Comparison of ENCODE assay signal across 8 mouse cellular contexts in genomic region chr3:133544551-133545303, GRCm38 (mm10). TPM values are rescaled to one million over a fixed set of nuclear protein-coding genes. Genes with fewer than 3 reads are reported as not detected.
DNase-seq lines count a peak whose midpoint lies in the region; ATAC-seq and TF ChIP-seq lines count a peak whose summit lies in the region.

Gene Tet2 (minus strand): TSS chr3:133545139.

- DNase-seq in Muller cell, postnatal 12 days (ENCODE audit: inconsistent ontology term): peak; percentile 74
- peak; percentile 21 to 33 for DNase-seq in gastrocnemius, adult 8-10 months (ENCODE audit: low spot score in 2 of 2)
- DNase-seq in hindbrain, postnatal 0 days (ENCODE audit: low spot score): peak; percentile 69
- peak; percentile 55 to 56 for DNase-seq in left cerebral cortex, adult 9 months (ENCODE audit: low spot score in 2 of 2)
- DNase-seq in right cerebral cortex, adult 2 months (ENCODE audit: low spot score in 2 of 2): peak; percentile 56 to 70
- DNase-seq in urinary bladder, postnatal 36 days (ENCODE audit: low spot score in 2 of 2): peak; percentile 46 to 51

- H3K4me3 ChIP-seq in hindbrain, postnatal 0 days (ENCODE audit: low read length): peak within 1 kb of the TSS; percentile 83

- H3K36me3 ChIP-seq in hindbrain, postnatal 0 days (ENCODE audit: insufficient read depth, low read length): no peaks in the 10 kb centered on the region

- no peaks in the 10 kb centered on the region for H3K4me1 ChIP-seq in hindbrain, postnatal 0 days (ENCODE audit: insufficient read depth, low read length)

- peak within 1 kb of the TSS; percentile 81 for H3K4me2 ChIP-seq in hindbrain, postnatal 0 days (ENCODE audit: low read depth, low read length)

- peak within 1 kb of the TSS; percentile 89 for H3K27ac ChIP-seq in hindbrain, postnatal 0 days

- no peak for TF ChIP-seq CTCF in hindbrain, postnatal 0 days (IDR thresholded peaks at IDR 0.05; ENCODE audit: low read depth)

- peak; percentile 53 for ATAC-seq in common myeloid progenitor, adult 5-6 weeks (replicated peaks; ENCODE audit: low read depth, poor library complexity, severe bottlenecking)
- peak; percentile 57 for ATAC-seq in hindbrain, postnatal 0 days
- ATAC-seq in megakaryocyte, adult 5-6 weeks (ENCODE audit: poor library complexity, severe bottlenecking): peak; percentile 41

- H3K9ac ChIP-seq in hindbrain, postnatal 0 days (replicated peaks; ENCODE audit: low read length): peak within 1 kb of the TSS; percentile 72

- H3K27me3 ChIP-seq in hindbrain, postnatal 0 days (ENCODE audit: insufficient read depth, low read length): no peaks in the 10 kb centered on the region

- 1% methylated on average over 54 of the region's 73 CpGs for WGBS in hindbrain, postnatal 0 days

- H3K9me3 ChIP-seq in hindbrain, postnatal 0 days (ENCODE audit: low read length): no peaks in the 10 kb centered on the region

RNA-seq across cellular contexts. Expression of gene Tet2, which starts in this region (rescaled TPM):
- total RNA-seq in common myeloid progenitor, adult 5-6 weeks (2017): 42.6 and 51.5 TPM in 2 replicates
- total RNA-seq in gastrocnemius, adult 8-10 months (2022): 10 to 100 TPM; 12.6 to 15.2 (median 14.7) TPM
- 26.5 and 26.9 TPM in 2 replicates for total RNA-seq in hindbrain, postnatal 0 days (2014; rRNA removed)
- 15.4 and 17.7 TPM in 2 replicates for polyA plus RNA-seq in hindbrain, postnatal 0 days (2015; fragmentation: Nextera tagmentation; extraction: Ambion mirVana)
- total RNA-seq in megakaryocyte, adult 5-6 weeks (2015): 62.8 and 68.7 TPM in 2 replicates
- 68.7 and 85.7 TPM in 2 replicates for total RNA-seq in megakaryocyte, adult 5-6 weeks (2017)

Comparison
In these comparisons a context has a peak if more than half of its experiments do, and no peak if none do; other contexts are left out.
1. Peak in every context shown above with its lines: DNase-seq, ATAC-seq, H3K4me3 ChIP-seq and H3K27ac ChIP-seq.